14 mouse cellular contexts compared by ENCODE assay signal in the genomic region with DNA sequence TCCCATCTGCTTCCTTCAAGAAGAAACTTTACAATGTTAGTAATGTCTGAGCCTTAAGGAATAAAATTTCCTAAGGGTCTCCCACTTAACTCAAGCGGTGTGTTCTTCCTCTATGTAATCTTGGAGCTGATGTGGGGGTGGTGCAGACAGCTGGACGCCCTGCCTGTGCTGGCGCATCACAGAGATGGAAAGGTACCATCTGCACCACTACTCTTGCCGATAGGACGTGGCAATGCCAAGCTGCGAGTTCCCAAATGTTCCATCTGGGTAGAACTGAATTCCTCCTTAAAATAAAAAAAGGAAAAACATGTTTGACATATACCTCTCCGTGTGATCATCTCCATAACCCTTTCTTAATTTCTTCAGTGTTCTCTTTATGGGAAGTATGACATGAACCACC.
DNase-seq lines count a peak whose midpoint lies in the region.
"Had no signal": no experiment of that assay in that cellular context is flagged by ENCODE, and none has a peak within 500 bp of the region (broad histone marks: within the 10 kb centered on the region; RNA-seq: fewer than 3 reads in every experiment).

No protein-coding gene starts in this region.

- intact Hi-C loops in left cerebral cortex, postnatal 36 days (cut with DNase I) = loop anchor here (10.0 kb wide), 1 partner anchor 88 kb away; a partner anchor contains a TSS

- peak; percentile 43 for DNase-seq in cerebellum, adult 11 months
- DNase-seq in cerebellum, adult 9-10 months = peak; percentile 78
- DNase-seq in layer of hippocampus, adult 18-20 months (ENCODE audit: low spot score in 2 of 2) = peak; percentile 64 to 79
- DNase-seq in left cerebral cortex, postnatal 36 days (ENCODE audit: low spot score in 2 of 2) = peak; percentile 59 to 76
- DNase-seq in lung, postnatal 10 days = no peak
- DNase-seq in yolk sac, embryonic 10.5 days (ENCODE audit: low spot score) = no peak
- no peak for DNase-seq in thymus, postnatal 36 days
- no peak for DNase-seq in gastrocnemius, adult 8-10 months (ENCODE audit: low spot score in 2 of 2)
- DNase-seq: heart, adult 11 months; heart, postnatal 10 days; kidney, postnatal 10 days; lung, postnatal 4 days; retina, postnatal 1 day; thymus, postnatal 4 days had no signal

Comparison
In these comparisons a context has a peak if more than half of its experiments do, and no peak if none do; other contexts are left out.
1. DNase-seq: peak in cerebellum, adult 11 months (single experiment), cerebellum, adult 9-10 months (single experiment), layer of hippocampus, adult 18-20 months (2 of 2) and left cerebral cortex, postnatal 36 days (2 of 2); none in lung, postnatal 10 days (single experiment), yolk sac, embryonic 10.5 days (single experiment), thymus, postnatal 36 days (0 of 2) and gastrocnemius, adult 8-10 months (0 of 2).